Mouse (Mus musculus): ENCODE data around the gene Cox6b1. TPM values are rescaled to one million over a fixed set of nuclear protein-coding genes. Genes with fewer than 3 reads are reported as not detected.

Gene Cox6b1
- polyA plus RNA-seq, 1 experiment = 15.7 TPM

DNA sequence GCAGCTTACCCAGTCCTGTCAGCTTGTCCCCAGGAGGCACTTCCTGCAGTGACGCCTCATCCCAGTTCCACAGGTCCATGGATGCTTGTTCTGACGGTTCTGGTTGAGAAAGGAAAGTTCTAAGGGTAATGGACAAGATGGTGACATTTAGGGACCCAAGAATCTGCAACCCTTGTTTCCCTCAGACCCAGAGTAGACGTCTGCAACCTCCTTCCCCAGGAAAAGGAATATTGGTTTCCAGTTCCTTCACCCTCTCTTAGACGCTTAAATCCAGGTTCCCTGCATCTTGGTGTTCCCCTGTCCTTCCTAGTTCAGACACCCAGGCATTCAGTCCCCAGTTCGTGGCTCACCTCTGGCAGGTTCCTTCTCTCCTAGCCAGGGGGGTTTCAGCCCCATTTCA is 9.8 kb upstream of the Cox6b1 start, which contains the start of gene Etv2:
Gene Etv2, minus strand, starts transcription at position 101 of the 400 bp plus-strand sequence.
- peaks cover 2% of the 10 kb centered on the region; the same call in 1 of the 2 replicates for H3K9me3 ChIP-seq (ENCODE audit: control insufficient read depth, low read length)
- peaks cover 7% of the 10 kb centered on the region for H3K4me1 ChIP-seq (ENCODE audit: control insufficient read depth)
- TF ChIP-seq GATA1 (IDR thresholded peaks at IDR 0.05; ENCODE audit: low read length) (no peak), TAL1 (IDR thresholded peaks at IDR 0.05; ENCODE audit: low read length) (no peak)
- H3K36me3 ChIP-seq (ENCODE audit: control insufficient read depth) = peaks cover 9% of the 10 kb centered on the region
- peaks cover 69% of the 10 kb centered on the region for H3K27me3 ChIP-seq (ENCODE audit: control insufficient read depth)
- no peak within 1 kb of the TSS for H3K4me3 ChIP-seq (replicated peaks)

DNA sequence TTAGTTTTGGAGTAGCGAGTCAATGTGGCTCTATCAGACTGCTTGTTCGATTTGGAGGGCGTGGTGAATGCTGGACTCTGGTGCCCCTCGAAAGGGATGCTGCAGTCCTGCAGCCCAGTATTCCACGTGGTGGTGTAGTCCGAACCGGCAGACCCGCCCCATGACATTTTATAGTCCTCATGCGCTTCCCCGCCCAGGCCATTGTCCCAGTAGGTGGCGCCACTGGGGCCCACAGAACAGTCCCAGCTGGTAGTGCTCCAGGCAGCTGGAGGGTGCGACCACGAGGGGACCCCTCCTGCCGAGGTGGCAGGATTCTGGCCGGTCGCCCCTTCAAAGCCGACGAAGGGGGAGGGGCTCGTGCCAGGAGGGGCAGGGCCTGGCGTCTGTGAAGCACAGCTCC is 8.7 kb upstream of the Cox6b1 start:
- no peak for TF ChIP-seq TAL1 (IDR thresholded peaks at IDR 0.05; ENCODE audit: low read length)
- no peak for TF ChIP-seq GATA1 (IDR thresholded peaks at IDR 0.05; ENCODE audit: low read length)
- Histone ChIP-seq H3K9me3 (ENCODE audit: control insufficient read depth, low read length) (peaks cover 2% of the 10 kb centered on the region; the same call in 1 of the 2 replicates), H3K4me1 (ENCODE audit: control insufficient read depth) (peaks cover 7% of the 10 kb centered on the region), H3K36me3 (ENCODE audit: control insufficient read depth) (no peaks in the 10 kb centered on the region), H3K27me3 (ENCODE audit: control insufficient read depth) (peaks cover 81% of the 10 kb centered on the region), H3K4me3 (replicated peaks) (no peak overlapping the region)

DNA sequence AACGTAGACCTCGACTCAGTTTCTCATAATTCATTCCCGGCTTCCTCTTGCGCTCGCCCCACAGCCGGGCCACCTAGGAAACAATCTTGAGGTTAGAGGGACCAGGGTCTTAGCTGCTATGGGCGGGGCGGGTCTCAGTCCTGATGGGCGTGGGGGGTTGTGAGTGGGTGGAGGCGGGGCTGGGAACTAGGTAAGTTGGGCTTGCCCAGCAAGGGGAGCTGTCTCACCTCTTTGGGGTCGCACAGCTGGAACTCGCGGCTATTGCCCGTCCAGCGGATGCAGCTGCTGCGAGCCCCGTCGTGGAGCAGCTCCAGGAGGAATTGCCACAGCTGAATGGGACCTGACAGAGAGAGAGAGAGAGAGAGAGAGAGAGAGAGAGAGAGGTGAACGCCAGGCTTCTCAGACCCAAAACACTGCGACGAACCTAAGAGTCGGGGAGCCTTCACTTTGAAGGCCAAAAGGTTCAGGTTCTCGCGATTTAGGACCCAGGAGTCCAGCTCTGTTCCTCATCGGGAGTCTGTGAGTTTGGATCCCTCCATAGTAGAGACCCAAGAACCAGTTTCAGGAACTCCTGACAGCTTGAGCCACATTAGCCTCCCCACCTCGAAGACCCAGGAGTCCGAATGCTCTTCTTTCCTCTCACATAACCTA is 7.9 kb upstream of the Cox6b1 start:
- TF ChIP-seq GATA1 (IDR thresholded peaks at IDR 0.05; ENCODE audit: low read length) (no peak), TAL1 (IDR thresholded peaks at IDR 0.05; ENCODE audit: low read length) (no peak)
- Histone ChIP-seq H3K4me1 (ENCODE audit: control insufficient read depth) (peaks cover 7% of the 10 kb centered on the region), H3K9me3 (ENCODE audit: control insufficient read depth, low read length) (peaks cover 2% of the 10 kb centered on the region; the same call in 1 of the 2 replicates), H3K27me3 (ENCODE audit: control insufficient read depth) (peaks cover 88% of the 10 kb centered on the region), H3K4me3 (replicated peaks) (no peak overlapping the region), H3K36me3 (ENCODE audit: control insufficient read depth) (no peaks in the 10 kb centered on the region)

DNA sequence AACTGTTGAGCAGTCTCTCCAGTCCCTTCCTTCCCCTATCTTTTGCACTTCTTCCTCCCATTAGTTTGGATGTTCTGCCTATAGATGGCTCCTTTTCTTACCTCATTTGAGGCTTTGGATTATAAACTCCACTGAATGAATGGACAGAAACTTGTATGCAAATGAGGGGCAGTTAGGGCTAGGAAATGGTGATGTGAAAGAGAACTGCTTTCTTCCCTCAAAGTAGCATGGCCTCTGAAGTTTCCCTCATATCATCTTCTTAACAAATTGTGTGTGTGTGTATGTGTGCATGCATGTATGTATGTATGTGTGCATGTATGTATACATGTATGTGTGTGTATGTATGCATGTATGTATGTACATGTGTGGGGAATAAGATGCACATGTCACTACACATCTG is 3.1 kb upstream of the Cox6b1 start:
- H3K9me3 ChIP-seq (ENCODE audit: control insufficient read depth, low read length) = no peaks in the 10 kb centered on the region
- TF ChIP-seq GATA1 (IDR thresholded peaks at IDR 0.05; ENCODE audit: low read length) (no peak), TAL1 (IDR thresholded peaks at IDR 0.05; ENCODE audit: low read length) (no peak)
- H3K4me1 ChIP-seq (ENCODE audit: control insufficient read depth) = peaks cover 19% of the 10 kb centered on the region
- H3K27me3 ChIP-seq (ENCODE audit: control insufficient read depth) = peaks cover 55% of the 10 kb centered on the region
- H3K4me3 ChIP-seq (replicated peaks) = no peak overlapping the region
- H3K36me3 ChIP-seq (ENCODE audit: control insufficient read depth) = peaks cover 7% of the 10 kb centered on the region

DNA sequence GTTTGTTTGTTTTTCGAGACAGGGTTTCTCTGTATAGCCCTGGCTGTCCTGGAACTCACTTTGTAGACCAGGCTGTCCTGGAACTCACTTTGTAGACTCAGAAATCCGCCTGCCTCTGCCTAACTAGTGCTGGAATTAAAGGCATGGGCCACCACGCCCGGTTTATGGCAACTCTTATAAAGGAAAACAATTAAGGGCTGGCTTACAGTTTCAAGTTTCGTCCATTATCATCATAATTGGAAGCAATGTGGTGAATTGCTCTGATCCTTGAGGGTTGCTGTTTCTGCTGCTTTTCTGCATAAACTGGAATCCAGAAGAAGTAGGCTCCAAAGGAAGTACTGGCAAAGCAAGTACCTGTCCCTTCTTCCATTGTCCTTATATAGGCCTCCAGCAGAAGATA is 696 bp upstream of the Cox6b1 start:
- H3K9me3 ChIP-seq (ENCODE audit: control insufficient read depth, low read length) = no peaks in the 10 kb centered on the region
- TF ChIP-seq TAL1 (IDR thresholded peaks at IDR 0.05; ENCODE audit: low read length) = no peak
- no peak for TF ChIP-seq GATA1 (IDR thresholded peaks at IDR 0.05; ENCODE audit: low read length)
- H3K4me3 ChIP-seq (replicated peaks) = no peak overlapping the region
- H3K36me3 ChIP-seq (ENCODE audit: control insufficient read depth) = peaks cover 27% of the 10 kb centered on the region
- peaks cover 32% of the 10 kb centered on the region for H3K27me3 ChIP-seq (ENCODE audit: control insufficient read depth)
- H3K4me1 ChIP-seq (ENCODE audit: control insufficient read depth) = peaks cover 28% of the 10 kb centered on the region

DNA sequence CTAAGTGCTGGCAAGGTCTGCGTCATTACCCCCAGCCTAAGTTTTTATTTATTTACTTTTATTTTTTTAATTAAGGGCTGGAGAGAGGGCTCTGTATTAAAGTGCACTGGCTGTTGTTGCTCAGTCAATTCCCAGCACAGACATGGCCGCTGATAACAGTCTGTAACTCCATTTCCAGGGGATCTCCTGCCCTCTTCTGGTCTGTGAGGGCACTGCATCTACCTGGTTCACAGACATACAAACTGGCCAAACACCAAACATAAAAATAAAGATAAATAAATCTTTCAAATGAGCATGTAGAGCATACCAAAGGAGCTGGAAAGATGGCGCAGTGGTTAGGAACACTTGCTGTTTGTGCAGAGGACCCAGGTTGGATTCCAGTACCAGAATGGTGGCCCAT is 6.7 kb downstream of the Cox6b1 start:
- H3K27me3 ChIP-seq (ENCODE audit: control insufficient read depth) = no peaks in the 10 kb centered on the region
- peaks cover 73% of the 10 kb centered on the region for H3K36me3 ChIP-seq (ENCODE audit: control insufficient read depth)
- no peak for TF ChIP-seq GATA1 (IDR thresholded peaks at IDR 0.05; ENCODE audit: low read length)
- TF ChIP-seq TAL1 (IDR thresholded peaks at IDR 0.05; ENCODE audit: low read length) = no peak
- no peaks in the 10 kb centered on the region for H3K9me3 ChIP-seq (ENCODE audit: control insufficient read depth, low read length)
- H3K4me1 ChIP-seq (ENCODE audit: control insufficient read depth) = peaks cover 26% of the 10 kb centered on the region
- no peak overlapping the region for H3K4me3 ChIP-seq (replicated peaks)

DNA sequence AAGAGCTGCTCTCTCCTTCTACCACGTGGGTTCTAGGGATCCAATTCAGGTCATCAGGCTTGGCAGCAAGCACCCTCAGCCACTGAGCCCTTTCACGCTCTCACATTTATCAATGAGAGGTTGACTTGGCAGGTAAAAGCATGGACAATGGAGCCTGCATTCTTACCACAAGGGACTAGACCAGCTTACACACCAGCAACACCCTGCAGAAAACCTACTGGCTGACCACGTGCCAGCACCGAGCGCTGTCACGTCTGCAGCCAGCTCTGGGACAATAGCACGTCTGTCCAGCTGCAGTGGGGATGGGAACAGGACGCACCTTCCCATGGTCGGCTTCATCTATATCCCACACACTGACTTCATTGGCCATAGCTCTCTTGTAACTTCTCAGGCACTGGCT is 7.3 kb downstream of the Cox6b1 start:
- Histone ChIP-seq H3K4me3 (replicated peaks) (no peak overlapping the region), H3K36me3 (ENCODE audit: control insufficient read depth) (peaks cover 70% of the 10 kb centered on the region), H3K27me3 (ENCODE audit: control insufficient read depth) (no peaks in the 10 kb centered on the region), H3K9me3 (ENCODE audit: control insufficient read depth, low read length) (no peaks in the 10 kb centered on the region), H3K4me1 (ENCODE audit: control insufficient read depth) (peaks cover 25% of the 10 kb centered on the region)
- TF ChIP-seq TAL1 (IDR thresholded peaks at IDR 0.05; ENCODE audit: low read length) (no peak), GATA1 (IDR thresholded peaks at IDR 0.05; ENCODE audit: low read length) (no peak)

DNA sequence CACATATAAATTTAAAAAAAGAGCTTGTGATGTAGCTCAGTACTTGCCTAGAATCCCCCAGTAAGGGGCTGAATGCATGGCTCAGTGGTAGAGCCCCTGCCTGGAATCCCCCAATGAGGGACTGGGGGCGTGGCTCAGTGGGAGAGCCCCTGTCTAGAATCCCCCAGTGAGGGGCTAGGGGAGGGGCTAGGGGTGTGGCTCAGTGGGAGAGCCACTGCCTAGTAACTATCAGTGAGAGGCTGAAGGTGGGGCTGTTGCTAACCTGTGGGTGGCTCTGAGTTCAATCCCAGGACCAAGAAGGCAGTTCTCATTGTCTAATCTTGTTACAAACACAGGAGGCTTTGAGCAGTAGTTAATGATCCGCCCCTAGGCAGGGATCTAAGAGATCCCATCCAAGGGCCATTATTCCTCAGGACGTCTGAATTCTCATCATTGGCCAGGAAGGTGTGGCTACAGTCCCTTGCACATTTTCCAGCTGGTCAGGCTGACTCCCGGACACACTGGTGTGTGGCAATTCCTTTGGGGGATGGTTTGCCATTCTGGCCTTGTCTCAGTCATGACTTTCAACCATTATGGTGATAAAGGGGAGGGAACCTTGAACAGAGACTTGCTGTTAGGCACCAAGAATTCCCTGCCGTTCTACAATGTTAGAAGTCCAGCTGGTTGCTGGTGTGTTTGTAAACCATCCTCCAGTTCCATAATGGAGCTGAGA is 10.7 kb downstream of the Cox6b1 start:
- TF ChIP-seq GATA1 (IDR thresholded peaks at IDR 0.05; ENCODE audit: low read length) (no peak), TAL1 (IDR thresholded peaks at IDR 0.05; ENCODE audit: low read length) (no peak)
- H3K4me1 ChIP-seq (ENCODE audit: control insufficient read depth) = peaks cover 16% of the 10 kb centered on the region
- H3K36me3 ChIP-seq (ENCODE audit: control insufficient read depth) = peaks cover 41% of the 10 kb centered on the region
- H3K27me3 ChIP-seq (ENCODE audit: control insufficient read depth) = no peaks in the 10 kb centered on the region; the same call in 1 of the 2 replicates
- H3K9me3 ChIP-seq (ENCODE audit: control insufficient read depth, low read length) = no peaks in the 10 kb centered on the region
- H3K4me3 ChIP-seq (replicated peaks) = no peak overlapping the region

DNA sequence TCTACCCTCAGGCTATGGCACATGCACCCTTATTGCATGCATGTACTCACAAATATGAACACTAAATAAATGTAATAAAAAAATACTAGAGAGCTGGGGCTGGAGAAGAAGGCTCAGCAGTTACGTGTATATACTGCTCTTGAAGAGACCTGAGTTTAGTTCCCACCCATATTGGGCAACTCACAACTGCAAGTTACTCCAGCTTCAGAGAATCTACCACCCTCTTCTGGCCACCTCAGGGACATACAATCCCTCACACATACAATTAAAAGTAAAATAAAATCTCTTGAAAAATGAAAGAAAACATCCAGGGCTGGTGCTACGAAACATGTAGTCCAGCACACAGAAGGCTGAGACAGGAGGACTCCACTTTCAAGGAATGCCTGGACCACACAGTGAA is 11.5 kb downstream of the Cox6b1 start:
- TF ChIP-seq GATA1 (IDR thresholded peaks at IDR 0.05; ENCODE audit: low read length) (no peak), TAL1 (IDR thresholded peaks at IDR 0.05; ENCODE audit: low read length) (no peak)
- Histone ChIP-seq H3K9me3 (ENCODE audit: control insufficient read depth, low read length) (no peaks in the 10 kb centered on the region), H3K4me1 (ENCODE audit: control insufficient read depth) (peaks cover 18% of the 10 kb centered on the region), H3K4me3 (replicated peaks) (no peak overlapping the region), H3K27me3 (ENCODE audit: control insufficient read depth) (no peaks in the 10 kb centered on the region; the same call in 1 of the 2 replicates), H3K36me3 (ENCODE audit: control insufficient read depth) (peaks cover 36% of the 10 kb centered on the region)
